Mouse (Mus musculus) cortical plate, adult 2 months (tissue): Measurements from ENCODE around the gene Smc4.

Experiments
- CTCF ChIP-seq: fragments of 200-500 bp; IDR thresholded peaks from 2 replicates; pipeline ENCODE4 v1.5.1; 2011; ENCODE audit warnings: mild to moderate bottlenecking, control low read depth, low read length; ENCODE audit not compliant: insufficient read depth; ENCODE audit errors: extremely low read depth
- POLR2A ChIP-seq: fragments of 200-500 bp; IDR thresholded peaks from 2 replicates; pipeline ENCODE4 v1.6.1; 2011; ENCODE audit warnings: mild to moderate bottlenecking, low read length, control low read depth; ENCODE audit not compliant: insufficient read depth; ENCODE audit errors: extremely low read depth

GRCm38 (mm10) chr3:69044167-69044591, 39.6 kb downstream of the Smc4 start:
- TF ChIP-seq POLR2A (no peak), CTCF (no peak)
